ENCODE assay signal across 8 mouse cellular contexts in genomic region chr5:124553607-124554006, GRCm38 (mm10). TPM values are rescaled to one million over a fixed set of nuclear protein-coding genes. Genes with fewer than 3 reads are reported as not detected.
DNase-seq lines count a peak whose midpoint lies in the region; ATAC-seq and TF ChIP-seq lines count a peak whose summit lies in the region.

No protein-coding gene starts in this region.

- peaks cover 41% of the 10 kb centered on the region for H3K36me3 ChIP-seq in embryonic facial prominence, embryonic 14.5 days (ENCODE audit: control insufficient read depth, insufficient read depth, low read length)
- peaks cover 50% of the 10 kb centered on the region for H3K36me3 ChIP-seq in limb, embryonic 12.5 days
- peaks cover 30% of the 10 kb centered on the region for H3K36me3 ChIP-seq in small intestine, adult 2 months (ENCODE audit: control insufficient read depth, insufficient read depth, low read length)

- H3K4me3 ChIP-seq in layer of hippocampus, adult 2 months: peak overlapping the region; percentile 87
- H3K4me3 ChIP-seq in embryonic facial prominence, embryonic 14.5 days (ENCODE audit: low read depth, low read length): peak overlapping the region; percentile 75
- H3K4me3 ChIP-seq in limb, embryonic 12.5 days (replicated peaks): peak overlapping the region; percentile 93; the same call in 1 of the 2 replicates
- H3K4me3 ChIP-seq in small intestine, adult 2 months (ENCODE audit: low read depth, low read length): peak overlapping the region; percentile 87; the same call in 1 of the 2 replicates

- no peak for DNase-seq in layer of hippocampus, adult 2 months (ENCODE audit: low spot score in 2 of 2)
- no peak for DNase-seq in layer of hippocampus, postnatal 25 days (ENCODE audit: extremely low spot score in 1 of 2, low spot score in 1 of 2)
- DNase-seq in embryonic facial prominence, embryonic 14.5 days (ENCODE audit: low spot score): no peak
- DNase-seq in adrenal gland, adult 8-10 months: no peak
- DNase-seq in frontal cortex, postnatal 14 days (ENCODE audit: low spot score in 2 of 2): no peak
- no peak for DNase-seq in spleen, postnatal 14 days (ENCODE audit: low spot score in 2 of 2)

- no peaks in the 10 kb centered on the region for H3K27me3 ChIP-seq in embryonic facial prominence, embryonic 14.5 days (replicated peaks; ENCODE audit: control insufficient read depth, insufficient read depth, low read length)
- no peaks in the 10 kb centered on the region for H3K27me3 ChIP-seq in limb, embryonic 12.5 days
- no peaks in the 10 kb centered on the region for H3K27me3 ChIP-seq in small intestine, adult 2 months (ENCODE audit: control insufficient read depth, insufficient read depth, low read length)

- H3K27ac ChIP-seq in layer of hippocampus, adult 2 months: no peak overlapping the region
- H3K27ac ChIP-seq in embryonic facial prominence, embryonic 14.5 days (replicated peaks; ENCODE audit: low read depth, low read length): no peak overlapping the region
- H3K27ac ChIP-seq in limb, embryonic 12.5 days: no peak overlapping the region
- no peak overlapping the region for H3K27ac ChIP-seq in small intestine, adult 2 months (ENCODE audit: insufficient read depth, low read depth, low read length)

- 45% methylated on average over 6 of the region's 6 CpGs for WGBS in embryonic facial prominence, embryonic 14.5 days
- WGBS in limb, embryonic 12.5 days: 65% methylated on average over 6 of the region's 6 CpGs
- WGBS in small intestine, adult 2 months: 56% methylated on average over 6 of the region's 6 CpGs

- ATAC-seq in embryonic facial prominence, embryonic 14.5 days (ENCODE audit: low read depth): no peak
- ATAC-seq in limb, embryonic 12.5 days (ENCODE audit: insufficient number of reproducible peaks, insufficient read depth, low FRiP score, low TSS enrichment, low read depth): no peak

- peaks cover 8% of the 10 kb centered on the region; the same call in 1 of the 2 replicates for H3K4me1 ChIP-seq in embryonic facial prominence, embryonic 14.5 days (ENCODE audit: control insufficient read depth, insufficient read depth, low read length)
- H3K4me1 ChIP-seq in limb, embryonic 12.5 days (replicated peaks): peaks cover 11% of the 10 kb centered on the region; the same call in 1 of the 2 replicates
- H3K4me1 ChIP-seq in small intestine, adult 2 months (ENCODE audit: control insufficient read depth, insufficient read depth, insufficient read length, low read length): no peaks in the 10 kb centered on the region

- no peak overlapping the region for H3K9ac ChIP-seq in embryonic facial prominence, embryonic 14.5 days (ENCODE audit: low read depth, low read length)
- no peak overlapping the region for H3K9ac ChIP-seq in limb, embryonic 12.5 days (replicated peaks)

- H3K9me3 ChIP-seq in embryonic facial prominence, embryonic 14.5 days (ENCODE audit: control insufficient read depth, low read length): no peaks in the 10 kb centered on the region
- H3K9me3 ChIP-seq in limb, embryonic 12.5 days: no peaks in the 10 kb centered on the region

- no peak for TF ChIP-seq POLR2A in small intestine, adult 2 months (IDR thresholded peaks at IDR 0.05; ENCODE audit: low read depth, low read length)

- peak overlapping the region; percentile 85 for H3K4me2 ChIP-seq in embryonic facial prominence, embryonic 14.5 days (ENCODE audit: low read depth, low read length)
- peak overlapping the region; percentile 82 for H3K4me2 ChIP-seq in limb, embryonic 12.5 days

- no peak for TF ChIP-seq CTCF in layer of hippocampus, adult 2 months (conservative IDR thresholded peaks at IDR 0.05)
- TF ChIP-seq CTCF in small intestine, adult 2 months (IDR thresholded peaks at IDR 0.05; ENCODE audit: extremely low read depth, insufficient read length, insufficient replicate concordance, low read depth, low read length): no peak

RNA-seq across cellular contexts. Expression of gene Ddx55, which starts 0.9 kb away (rescaled TPM):
- 10 to 100 TPM; 27.4 to 32.6 TPM for total RNA-seq in layer of hippocampus, adult 2 months (2021)
- 10 to 100 TPM; 23.7 to 31.3 TPM for total RNA-seq in layer of hippocampus, postnatal 25 days (2021)
- polyA plus RNA-seq in embryonic facial prominence, embryonic 14.5 days (2014; fragmentation: Nextera tagmentation; extraction: Ambion mirVana): 8.5 and 10.6 TPM in 2 replicates
- polyA plus RNA-seq in limb, embryonic 12.5 days (2016; fragmentation: Nextera tagmentation; extraction: Ambion mirVana): 18.5 and 19.9 TPM in 2 replicates
- 8.7 and 12.1 TPM in 2 replicates for polyA plus RNA-seq in small intestine, adult 2 months (2012; rRNA removed)
- 10 to 100 TPM; 13.4 to 28.4 (median 22.0) TPM for total RNA-seq in adrenal gland, adult 8-10 months (2022)

RNA-seq across cellular contexts. Expression of gene Tmed2, which starts 13.1 kb away (rescaled TPM):
- 10 to 100 TPM; 97.4 to 99.3 TPM for total RNA-seq in layer of hippocampus, adult 2 months (2021)
- 100 to 1,000 TPM in 1 of 2 experiments, 10 to 100 TPM in 1; 90.0 to 104 TPM for total RNA-seq in layer of hippocampus, postnatal 25 days (2021)
- polyA plus RNA-seq in embryonic facial prominence, embryonic 14.5 days (2014; fragmentation: Nextera tagmentation; extraction: Ambion mirVana): 612 and 629 TPM in 2 replicates
- polyA plus RNA-seq in limb, embryonic 12.5 days (2016; fragmentation: Nextera tagmentation; extraction: Ambion mirVana): 484 and 497 TPM in 2 replicates
- polyA plus RNA-seq in small intestine, adult 2 months (2012; rRNA removed): 182 and 188 TPM in 2 replicates
- total RNA-seq in adrenal gland, adult 8-10 months (2022): 100 to 1,000 TPM; 179 to 244 (median 222) TPM

RNA-seq across cellular contexts. Expression of gene Rilpl1, which starts 22.4 kb away (rescaled TPM):
- total RNA-seq in layer of hippocampus, adult 2 months (2021): 10 to 100 TPM; 69.1 to 78.2 TPM
- 10 to 100 TPM; 57.4 to 62.4 TPM for total RNA-seq in layer of hippocampus, postnatal 25 days (2021)
- polyA plus RNA-seq in embryonic facial prominence, embryonic 14.5 days (2014; fragmentation: Nextera tagmentation; extraction: Ambion mirVana): 27.0 and 29.6 TPM in 2 replicates
- 27.5 and 31.5 TPM in 2 replicates for polyA plus RNA-seq in limb, embryonic 12.5 days (2016; fragmentation: Nextera tagmentation; extraction: Ambion mirVana)
- polyA plus RNA-seq in small intestine, adult 2 months (2012; rRNA removed): 2.3 and 2.9 TPM in 2 replicates
- total RNA-seq in adrenal gland, adult 8-10 months (2022): 10 to 100 TPM; 16.1 to 26.7 (median 21.0) TPM

RNA-seq across cellular contexts. Expression of gene Eif2b1, which starts 25.3 kb away (rescaled TPM):
- total RNA-seq in layer of hippocampus, adult 2 months (2021): 10 to 100 TPM; 36.7 to 36.8 TPM
- 10 to 100 TPM; 32.6 to 49.0 TPM for total RNA-seq in layer of hippocampus, postnatal 25 days (2021)
- 74.6 and 74.9 TPM in 2 replicates for polyA plus RNA-seq in embryonic facial prominence, embryonic 14.5 days (2014; fragmentation: Nextera tagmentation; extraction: Ambion mirVana)
- 71.2 and 74.7 TPM in 2 replicates for polyA plus RNA-seq in limb, embryonic 12.5 days (2016; fragmentation: Nextera tagmentation; extraction: Ambion mirVana)
- 9.1 and 12.5 TPM in 2 replicates for polyA plus RNA-seq in small intestine, adult 2 months (2012; rRNA removed)
- 10 to 100 TPM; 41.9 to 46.9 (median 45.6) TPM for total RNA-seq in adrenal gland, adult 8-10 months (2022)

RNA-seq across cellular contexts. Expression of gene Gtf2h3, which starts 25.3 kb away (rescaled TPM):
- total RNA-seq in layer of hippocampus, adult 2 months (2021): 10 to 100 TPM; 31.7 to 35.7 TPM
- total RNA-seq in layer of hippocampus, postnatal 25 days (2021): 10 to 100 TPM; 29.5 to 32.8 TPM
- 56.7 and 74.3 TPM in 2 replicates for polyA plus RNA-seq in embryonic facial prominence, embryonic 14.5 days (2014; fragmentation: Nextera tagmentation; extraction: Ambion mirVana)
- 86.6 and 90.0 TPM in 2 replicates for polyA plus RNA-seq in limb, embryonic 12.5 days (2016; fragmentation: Nextera tagmentation; extraction: Ambion mirVana)
- polyA plus RNA-seq in small intestine, adult 2 months (2012; rRNA removed): 8.5 and 20.0 TPM in 2 replicates
- total RNA-seq in adrenal gland, adult 8-10 months (2022): 10 to 100 TPM; 30.5 to 50.1 (median 40.8) TPM
